Mouse (Mus musculus) embryonic facial prominence, embryonic 15.5 days (tissue): ENCODE results near the gene Gm49342. TPM values are rescaled to one million over a fixed set of nuclear protein-coding genes. Genes with fewer than 3 reads are reported as not detected.
"Not testable (repeated sequence)": the region's sequence is repeated elsewhere in the genome, so short reads cannot be mapped to it uniquely, and the experiment has no call there.

Source experiments
- ATAC-seq: fragments of 200-750 bp; cut with Nextera tagmentation; 2 replicates; pipeline ENCODE4 v1.8.0; 2017; ENCODE audit warnings: low read depth, moderate TSS enrichment; ENCODE audit not compliant: insufficient number of reproducible peaks, low FRiP score, low TSS enrichment
- H3K27ac ChIP-seq: fragments of 300-500 bp; sonication (generic); replicated peaks from 2 replicates; pipeline ENCODE4 v1.5.1; 2015; ENCODE audit warnings: mild to moderate bottlenecking, inconsistent platforms
- H3K27me3 ChIP-seq: fragments of 300-500 bp; sonication (generic); 2 replicates; pipeline ENCODE4 v1.6.1; 2015; ENCODE audit warnings: inconsistent platforms
- H3K36me3 ChIP-seq: fragments of 300-500 bp; sonication (generic); 2 replicates; pipeline ENCODE4 v1.6.1; 2015; ENCODE audit warnings: mild to moderate bottlenecking, inconsistent platforms
- H3K4me1 ChIP-seq: fragments of 300-500 bp; sonication (generic); 2 replicates; pipeline ENCODE4 v1.6.1; 2015; ENCODE audit warnings: inconsistent platforms
- H3K4me2 ChIP-seq: fragments of 300-500 bp; sonication (generic); replicated peaks from 2 replicates; pipeline ENCODE4 v1.6.1; 2015; ENCODE audit warnings: mild to moderate bottlenecking, inconsistent platforms
- H3K4me3 ChIP-seq: fragments of 300-500 bp; sonication (generic); replicated peaks from 2 replicates; pipeline ENCODE4 v1.5.1; 2015; ENCODE audit warnings: mild to moderate bottlenecking, inconsistent platforms
- H3K9ac ChIP-seq: fragments of 300-500 bp; sonication (generic); 2 replicates; pipeline ENCODE4 v1.6.1; 2015; ENCODE audit warnings: inconsistent platforms
- H3K9me3 ChIP-seq: fragments of 300-500 bp; sonication (generic); replicated peaks from 2 replicates; pipeline ENCODE4 v1.6.1; 2016; ENCODE audit warnings: inconsistent platforms
- WGBS: fragments of 180-500 bp; shearing (Covaris S2); methylation state at CpG from one replicate; pipeline ENCODE4 v1.1.7; 2015; 5-methylcytosine and 5-hydroxymethylcytosine counted together
- polyA plus RNA-seq: library from polyadenylated mRNA; unstranded; fragments of >200 nt; fragmentation: Nextera tagmentation; extraction: Ambion mirVana; gene quantifications from 2 replicates; pipeline ENCODE4 v1.2.1, GENCODE M21; 2015

Gene Gm49342
- polyA plus RNA-seq, 1 experiment from 2014 or later, result not detected

- H3K36me3 ChIP-seq, result peaks cover 50% of the 10 kb centered on the region
- no peaks in the 10 kb centered on the region for H3K27me3 ChIP-seq
- no peak overlapping the region for H3K27ac ChIP-seq
- no peaks in the 10 kb centered on the region for H3K9me3 ChIP-seq
- no peak overlapping the region for H3K9ac ChIP-seq
- H3K4me2 ChIP-seq, result no peak overlapping the region
- H3K4me1 ChIP-seq, result no peaks in the 10 kb centered on the region
- no peak for ATAC-seq
- no peak overlapping the region for H3K4me3 ChIP-seq
- WGBS, result 44% methylated on average over 3 of the region's 3 CpGs
Measured at GRCm38 (mm10) chr14:50911356-50911755, 33.0 kb upstream of the Gm49342 start.

- WGBS, result 63% methylated on average over 1 of the region's 1 CpGs
- peak overlapping the region; percentile 91 for H3K4me3 ChIP-seq
- H3K9me3 ChIP-seq, H3K27me3 ChIP-seq, ATAC-seq, H3K9ac ChIP-seq: not testable (repeated sequence)
- H3K27ac ChIP-seq, result peak overlapping the region; percentile 95; the same call in 1 of the 2 replicates
- H3K4me2 ChIP-seq, result peak overlapping the region; percentile 76
- peaks cover 16% of the 10 kb centered on the region for H3K4me1 ChIP-seq
- H3K36me3 ChIP-seq, result peaks cover 31% of the 10 kb centered on the region
Measured at GRCm38 (mm10) chr14:50923437-50923836, 20.9 kb upstream of the Gm49342 start.

- ATAC-seq, result peak; percentile 95
- Histone ChIP-seq H3K9me3 (no peaks in the 10 kb centered on the region), H3K4me2 (peak within 1 kb of the TSS; percentile 76), H3K4me3 (peak within 1 kb of the TSS; percentile 91), H3K27ac (peak within 1 kb of the TSS; percentile 95), H3K9ac (peak within 1 kb of the TSS; percentile 77), H3K27me3 (no peaks in the 10 kb centered on the region), H3K36me3 (peaks cover 35% of the 10 kb centered on the region), H3K4me1 (peaks cover 19% of the 10 kb centered on the region)
- under 1% methylated on average over 57 of the region's 57 CpGs for WGBS
Measured at GRCm38 (mm10) chr14:50924281-50925064, 19.8 kb upstream of the Gm49342 start, which contains the start of the genes Osgep and Apex1. TSS of gene Osgep (minus strand) at chr14:50924893. TSS of gene Apex1 (plus strand) at chr14:50924968.

GRCm38 (mm10) chr14:50925111-50925920 is 19.0 kb upstream of the Gm49342 start:
- Histone ChIP-seq H3K9ac (peak overlapping the region; percentile 77), H3K27me3 (no peaks in the 10 kb centered on the region), H3K4me1 (peaks cover 27% of the 10 kb centered on the region), H3K4me3 (peak overlapping the region; percentile 91), H3K36me3 (peaks cover 35% of the 10 kb centered on the region), H3K27ac (peak overlapping the region; percentile 95), H3K9me3 (no peaks in the 10 kb centered on the region), H3K4me2 (peak overlapping the region; percentile 76)
- under 1% methylated on average over 38 of the region's 38 CpGs for WGBS
- no peak for ATAC-seq

GRCm38 (mm10) chr14:50927366-50927765 is 17.0 kb upstream of the Gm49342 start:
- H3K9me3 ChIP-seq, result no peaks in the 10 kb centered on the region
- no peak overlapping the region for H3K4me3 ChIP-seq
- no peak overlapping the region for H3K4me2 ChIP-seq
- no peaks in the 10 kb centered on the region for H3K27me3 ChIP-seq
- H3K9ac ChIP-seq, result no peak overlapping the region
- 61% methylated on average over 3 of the region's 3 CpGs for WGBS
- no peak for ATAC-seq
- no peak overlapping the region for H3K27ac ChIP-seq
- H3K36me3 ChIP-seq, result peaks cover 35% of the 10 kb centered on the region
- peaks cover 35% of the 10 kb centered on the region for H3K4me1 ChIP-seq

- peak overlapping the region; percentile 87 for H3K4me3 ChIP-seq
- peak overlapping the region; percentile 90 for H3K27ac ChIP-seq
- peak overlapping the region; percentile 85 for H3K9ac ChIP-seq
- peak overlapping the region; percentile 80 for H3K4me2 ChIP-seq
- H3K9me3 ChIP-seq, result no peaks in the 10 kb centered on the region
- H3K36me3 ChIP-seq, result peaks cover 35% of the 10 kb centered on the region
- 13% methylated on average over 10 of the region's 10 CpGs for WGBS
- H3K4me1 ChIP-seq, result peaks cover 30% of the 10 kb centered on the region
- H3K27me3 ChIP-seq, result no peaks in the 10 kb centered on the region
- no peak for ATAC-seq
Measured at GRCm38 (mm10) chr14:50929951-50930350, 14.4 kb upstream of the Gm49342 start.

GRCm38 (mm10) chr14:50930377-50930753 is 14.0 kb upstream of the Gm49342 start:
- H3K4me3 ChIP-seq, result peak overlapping the region; percentile 87
- H3K27me3 ChIP-seq, result no peaks in the 10 kb centered on the region
- H3K9me3 ChIP-seq, result no peaks in the 10 kb centered on the region
- peaks cover 30% of the 10 kb centered on the region for H3K4me1 ChIP-seq
- no peak; the same call in 1 of the 2 replicates for ATAC-seq
- H3K4me2 ChIP-seq, result peak overlapping the region; percentile 80
- peak overlapping the region; percentile 85 for H3K9ac ChIP-seq
- H3K36me3 ChIP-seq, result peaks cover 35% of the 10 kb centered on the region
- peak overlapping the region; percentile 90 for H3K27ac ChIP-seq
- WGBS, result under 1% methylated on average over 38 of the region's 38 CpGs

- Histone ChIP-seq H3K9ac (peak within 1 kb of the TSS; percentile 85), H3K27me3 (no peaks in the 10 kb centered on the region), H3K4me3 (peak within 1 kb of the TSS; percentile 87), H3K9me3 (no peaks in the 10 kb centered on the region), H3K4me2 (peak within 1 kb of the TSS; percentile 80), H3K36me3 (peaks cover 34% of the 10 kb centered on the region), H3K4me1 (peaks cover 26% of the 10 kb centered on the region), H3K27ac (peak within 1 kb of the TSS; percentile 94)
- peak; percentile 99 for ATAC-seq
- WGBS, result under 1% methylated on average over 68 of the region's 68 CpGs
Measured at GRCm38 (mm10) chr14:50930754-50931492, 13.4 kb upstream of the Gm49342 start, which contains the start of the genes Pip4p1 and Pnp. TSS of gene Pip4p1 (minus strand) at chr14:50930856. TSS of gene Pnp (plus strand) at chr14:50931082.

GRCm38 (mm10) chr14:50931493-50932020 is 12.8 kb upstream of the Gm49342 start:
- no peaks in the 10 kb centered on the region for H3K27me3 ChIP-seq
- H3K4me1 ChIP-seq, result peaks cover 20% of the 10 kb centered on the region
- H3K9ac ChIP-seq, result peak overlapping the region; percentile 48
- no peaks in the 10 kb centered on the region for H3K9me3 ChIP-seq
- ATAC-seq, result no peak
- peak overlapping the region; percentile 80 for H3K4me2 ChIP-seq
- WGBS, result 8% methylated on average over 12 of the region's 12 CpGs
- H3K4me3 ChIP-seq, result peak overlapping the region; percentile 87
- peak overlapping the region; percentile 94 for H3K27ac ChIP-seq
- H3K36me3 ChIP-seq, result peaks cover 28% of the 10 kb centered on the region

GRCm38 (mm10) chr14:50936649-50937048 is 7.7 kb upstream of the Gm49342 start:
- no peak for ATAC-seq
- Histone ChIP-seq H3K36me3 (no peaks in the 10 kb centered on the region), H3K9ac (no peak overlapping the region), H3K9me3 (no peaks in the 10 kb centered on the region), H3K27ac (no peak overlapping the region), H3K4me2 (no peak overlapping the region), H3K4me3 (no peak overlapping the region), H3K27me3 (no peaks in the 10 kb centered on the region), H3K4me1 (peaks cover 4% of the 10 kb centered on the region)
- 57% methylated on average over 1 of the region's 1 CpGs for WGBS
